Comparison of ENCODE assay signal across 24 mouse cellular contexts in genomic region chr1:72401331-72402069, GRCm38 (mm10).
DNase-seq lines count a peak whose midpoint lies in the region; ATAC-seq lines count a peak whose summit lies in the region.
"Had no signal": no experiment of that assay in that cellular context is flagged by ENCODE, and none has a peak within 500 bp of the region (broad histone marks: within the 10 kb centered on the region; RNA-seq: fewer than 3 reads in every experiment).

No protein-coding gene starts in this region.

- no peak for DNase-seq in kidney, adult 9 months
- DNase-seq in midbrain, embryonic 10.5 days (ENCODE audit: low spot score), result no peak
- DNase-seq in B cell, adult 2 months, result no peak
- DNase-seq: adrenal gland, adult 8-10 months; heart, postnatal 14 days; layer of hippocampus, postnatal 36 days; liver; lung, adult 2 months; lung, postnatal 10 days; thymus, adult 2 months; thymus, postnatal 4 days had no signal

- H3K9ac ChIP-seq in kidney, embryonic 15.5 days, result no peak overlapping the region
- H3K9ac ChIP-seq in midbrain, embryonic 13.5 days (replicated peaks), result no peak overlapping the region
- no peak overlapping the region for H3K9ac ChIP-seq in neural tube, embryonic 12.5 days
- H3K9ac ChIP-seq: embryonic facial prominence, embryonic 15.5 days; forebrain, embryonic 12.5 days; forebrain, postnatal 0 days; liver, embryonic 14.5 days had no signal

- no peaks in the 10 kb centered on the region for H3K9me3 ChIP-seq in kidney, embryonic 15.5 days (replicated peaks)
- H3K9me3 ChIP-seq in midbrain, embryonic 10.5 days (replicated peaks), result no peaks in the 10 kb centered on the region
- no peaks in the 10 kb centered on the region for H3K9me3 ChIP-seq in midbrain, embryonic 13.5 days
- H3K9me3 ChIP-seq in neural tube, embryonic 12.5 days, result no peaks in the 10 kb centered on the region
- H3K9me3 ChIP-seq: embryonic facial prominence, embryonic 10.5 days; embryonic facial prominence, embryonic 15.5 days; forebrain, embryonic 12.5 days had no signal

- H3K27me3 ChIP-seq in kidney, embryonic 15.5 days, result no peaks in the 10 kb centered on the region
- no peaks in the 10 kb centered on the region for H3K27me3 ChIP-seq in midbrain, embryonic 10.5 days (ENCODE audit: low read depth, poor library complexity, severe bottlenecking)
- H3K27me3 ChIP-seq in midbrain, embryonic 13.5 days, result no peaks in the 10 kb centered on the region
- H3K27me3 ChIP-seq in neural tube, embryonic 12.5 days (replicated peaks), result no peaks in the 10 kb centered on the region
- H3K27me3 ChIP-seq: embryonic facial prominence, embryonic 15.5 days; forebrain, embryonic 12.5 days had no signal

- WGBS in kidney, embryonic 15.5 days, result 14% methylated on average over 8 of the region's 8 CpGs
- WGBS in midbrain, embryonic 10.5 days, result 84% methylated on average over 8 of the region's 8 CpGs
- WGBS in midbrain, embryonic 13.5 days, result 69% methylated on average over 8 of the region's 8 CpGs
- 26% methylated on average over 8 of the region's 8 CpGs for WGBS in neural tube, embryonic 12.5 days

- H3K4me2 ChIP-seq in kidney, embryonic 15.5 days, result peak overlapping the region; percentile 20; the same call in 1 of the 2 replicates
- no peak overlapping the region for H3K4me2 ChIP-seq in midbrain, embryonic 13.5 days (replicated peaks)
- no peak overlapping the region for H3K4me2 ChIP-seq in neural tube, embryonic 12.5 days (replicated peaks)
- H3K4me2 ChIP-seq: embryonic facial prominence, embryonic 15.5 days; forebrain, embryonic 12.5 days; midbrain, embryonic 11.5 days had no signal

- peak; percentile 91 for ATAC-seq in kidney, embryonic 15.5 days (replicated peaks; ENCODE audit: low FRiP score)
- ATAC-seq in midbrain, embryonic 13.5 days, result no peak
- ATAC-seq in neural tube, embryonic 12.5 days (ENCODE audit: low FRiP score, low read depth), result peak; percentile 85
- ATAC-seq in megakaryocyte, adult 5-6 weeks (ENCODE audit: poor library complexity, severe bottlenecking), result no peak
- ATAC-seq: intestine, postnatal 0 days had no signal

- H3K4me3 ChIP-seq in kidney, embryonic 15.5 days (replicated peaks), result no peak overlapping the region
- H3K4me3 ChIP-seq in midbrain, embryonic 10.5 days, result no peak overlapping the region
- H3K4me3 ChIP-seq in midbrain, embryonic 13.5 days (replicated peaks), result no peak overlapping the region
- no peak overlapping the region for H3K4me3 ChIP-seq in neural tube, embryonic 12.5 days
- H3K4me3 ChIP-seq: embryonic facial prominence, embryonic 10.5 days; embryonic facial prominence, embryonic 15.5 days; forebrain, embryonic 12.5 days; myocyte had no signal

- peak overlapping the region; percentile 7; the same call in 1 of the 2 replicates for H3K27ac ChIP-seq in kidney, embryonic 15.5 days
- H3K27ac ChIP-seq in midbrain, embryonic 10.5 days (replicated peaks), result 0 out of 2 replicates have a peak overlapping the region, but pooled peaks have one; percentile 9
- H3K27ac ChIP-seq in midbrain, embryonic 13.5 days, result no peak overlapping the region
- H3K27ac ChIP-seq in neural tube, embryonic 12.5 days, result no peak overlapping the region
- H3K27ac ChIP-seq: embryonic facial prominence, embryonic 15.5 days; forebrain, embryonic 12.5 days; liver, embryonic 14.5 days; macrophage had no signal

- H3K4me1 ChIP-seq in kidney, embryonic 15.5 days, result peaks cover 28% of the 10 kb centered on the region
- no peaks in the 10 kb centered on the region; the same call in 1 of the 2 replicates for H3K4me1 ChIP-seq in midbrain, embryonic 10.5 days
- H3K4me1 ChIP-seq in midbrain, embryonic 13.5 days (replicated peaks), result peaks cover 3% of the 10 kb centered on the region; the same call in 1 of the 2 replicates
- peaks cover 17% of the 10 kb centered on the region for H3K4me1 ChIP-seq in neural tube, embryonic 12.5 days
- H3K4me1 ChIP-seq: embryonic facial prominence, embryonic 10.5 days; embryonic facial prominence, embryonic 15.5 days; forebrain, embryonic 12.5 days had no signal

- H3K36me3 ChIP-seq in kidney, embryonic 15.5 days, result peaks cover 9% of the 10 kb centered on the region
- peaks cover 15% of the 10 kb centered on the region for H3K36me3 ChIP-seq in midbrain, embryonic 10.5 days
- peaks cover 8% of the 10 kb centered on the region; the same call in 1 of the 2 replicates for H3K36me3 ChIP-seq in midbrain, embryonic 13.5 days
- H3K36me3 ChIP-seq in neural tube, embryonic 12.5 days, result peaks cover under 1% of the 10 kb centered on the region; the same call in 1 of the 2 replicates
- H3K36me3 ChIP-seq: embryonic facial prominence, embryonic 15.5 days had no signal

Comparison
In these comparisons a context has a peak if more than half of its experiments do, and no peak if none do; other contexts are left out.
1. H3K27ac ChIP-seq: peak in kidney, embryonic 15.5 days (single experiment) and midbrain, embryonic 10.5 days (single experiment); none in midbrain, embryonic 13.5 days (single experiment) and neural tube, embryonic 12.5 days (single experiment).
2. ATAC-seq: peak in kidney, embryonic 15.5 days (single experiment) and neural tube, embryonic 12.5 days (single experiment); none in midbrain, embryonic 13.5 days (single experiment) and megakaryocyte, adult 5-6 weeks (single experiment).